Mouse (Mus musculus): ENCODE data around the gene Tmem69.

Tmem69 gene

DNA sequence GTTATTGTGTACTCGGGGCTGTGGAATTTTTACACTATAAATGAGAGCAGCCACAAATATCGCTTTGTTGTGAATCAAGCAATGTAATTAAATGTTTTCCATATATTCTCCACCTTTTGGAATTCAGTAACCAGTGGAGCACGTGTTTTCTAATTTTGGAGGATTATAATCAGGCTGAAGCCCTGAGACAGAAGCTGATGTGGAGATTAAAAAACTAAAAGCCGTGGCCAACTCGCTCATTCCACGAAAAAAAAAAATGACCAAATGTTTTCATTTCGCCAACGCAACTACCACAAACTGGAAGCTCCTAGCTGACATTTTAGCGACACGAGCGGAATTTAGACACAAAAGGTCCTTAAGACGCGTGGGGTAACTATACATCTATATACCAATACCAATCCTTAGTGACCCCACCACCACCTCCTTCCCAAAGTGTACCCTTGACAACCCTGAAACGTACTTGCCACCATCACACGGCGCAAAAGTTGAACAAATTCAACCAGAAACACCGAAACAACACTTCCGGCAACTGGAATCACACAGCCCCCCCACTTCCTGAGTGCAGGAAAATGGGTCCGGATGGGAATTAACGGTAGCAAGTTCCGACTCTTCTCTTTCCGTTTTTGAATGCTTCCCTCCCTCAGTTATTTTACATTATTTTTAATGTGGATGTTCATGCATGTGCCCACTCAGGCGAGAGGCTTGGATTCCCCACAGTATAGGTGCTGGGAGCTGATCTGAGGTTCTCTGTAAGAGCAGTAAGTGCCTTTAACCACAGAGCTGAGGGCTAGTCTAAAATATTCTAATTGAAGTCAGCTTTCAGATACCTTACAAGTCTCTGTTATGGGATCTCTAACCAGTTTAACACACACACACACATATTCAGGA, at the start of gene Tmem69:
TSS of gene Tmem69 (minus strand) at position 524 of the 888 bp plus-strand sequence.
- DNase-seq, result peak; percentile 81

- DNase-seq, result peak; percentile 93
These were observed 41.5 kb upstream of the Tmem69 start for GRCm38 (mm10) chr4:116596978-116597881.

DNA sequence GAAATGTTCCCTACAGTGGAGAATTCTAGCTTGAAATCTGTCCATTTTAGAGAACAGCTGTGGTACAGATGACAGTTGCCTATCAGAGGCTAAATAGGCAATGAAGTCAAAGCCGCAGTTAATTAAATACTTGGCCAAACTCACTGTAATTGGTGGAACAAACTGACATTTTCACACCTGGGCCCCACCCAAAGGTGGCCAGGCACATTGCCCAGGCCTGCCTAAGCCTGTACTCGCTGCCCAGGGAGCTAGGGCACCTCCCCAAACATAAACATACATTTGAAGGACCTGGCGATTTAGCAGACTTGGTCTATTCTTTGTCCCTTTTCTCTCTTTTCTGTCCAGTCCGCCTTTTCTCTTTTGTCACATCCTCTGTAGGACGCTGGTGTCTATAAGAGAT, 40.6 kb upstream of the Tmem69 start, which contains the start of gene Ccdc17:
TSS of gene Ccdc17 (plus strand) at position 276 of the 400 bp plus-strand sequence.
- DNase-seq, result no peak

DNA sequence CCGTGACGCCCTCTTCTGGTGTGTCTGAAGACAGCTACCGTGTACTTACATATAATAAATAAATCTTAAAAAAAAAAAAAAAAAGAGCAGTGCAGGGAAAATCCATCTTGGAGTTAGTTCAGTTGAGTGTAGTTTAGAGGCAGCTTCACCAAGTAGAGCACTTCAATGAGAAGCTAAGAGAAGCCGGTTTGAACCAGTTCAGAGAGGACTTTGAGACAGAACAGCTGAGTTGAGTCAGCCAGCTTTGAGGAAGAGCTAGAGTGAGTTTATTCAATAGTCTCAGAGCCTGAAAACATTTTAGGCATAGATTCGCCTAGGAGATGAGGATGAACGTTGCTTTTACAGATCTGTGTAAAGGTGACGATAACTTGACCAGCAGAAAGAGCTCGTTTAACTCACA, 40.1 kb upstream of the Tmem69 start:
- DNase-seq, result no peak

DNA sequence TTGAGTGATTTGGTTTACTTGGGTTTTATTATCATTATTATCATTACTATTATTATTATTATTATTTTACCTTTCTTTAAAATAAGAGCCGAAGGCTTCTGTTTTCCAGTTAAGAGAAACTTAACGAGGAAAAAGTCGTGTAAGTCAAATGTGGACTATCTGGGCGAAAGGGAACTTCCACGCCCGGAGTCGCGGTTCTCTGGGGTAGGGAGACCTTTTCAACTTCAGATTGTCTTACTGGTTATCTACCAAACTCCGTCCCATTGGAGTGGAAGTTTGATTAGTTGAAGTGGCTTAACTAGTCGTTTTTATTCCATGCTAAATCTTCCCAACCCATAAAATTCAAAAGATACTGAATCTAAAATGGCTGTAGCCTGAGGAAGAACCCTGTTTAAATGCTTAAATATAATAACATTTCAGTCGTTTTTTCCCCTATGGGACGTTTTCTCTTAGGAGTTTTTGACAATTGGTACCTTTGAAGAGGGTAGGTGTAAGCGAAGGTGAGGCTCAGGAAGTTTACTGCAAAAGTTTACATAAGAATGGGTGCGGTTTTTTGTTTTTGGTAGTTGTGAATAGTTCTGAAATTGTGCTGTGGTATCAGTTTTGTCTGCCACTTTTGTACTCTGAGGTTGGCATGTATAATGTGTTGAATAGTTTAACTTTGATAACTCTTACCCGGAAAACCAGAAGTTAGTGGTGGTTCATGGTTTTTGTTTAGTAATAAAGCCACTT, 2.6 kb upstream of the Tmem69 start:
- DNase-seq, result no peak

DNA sequence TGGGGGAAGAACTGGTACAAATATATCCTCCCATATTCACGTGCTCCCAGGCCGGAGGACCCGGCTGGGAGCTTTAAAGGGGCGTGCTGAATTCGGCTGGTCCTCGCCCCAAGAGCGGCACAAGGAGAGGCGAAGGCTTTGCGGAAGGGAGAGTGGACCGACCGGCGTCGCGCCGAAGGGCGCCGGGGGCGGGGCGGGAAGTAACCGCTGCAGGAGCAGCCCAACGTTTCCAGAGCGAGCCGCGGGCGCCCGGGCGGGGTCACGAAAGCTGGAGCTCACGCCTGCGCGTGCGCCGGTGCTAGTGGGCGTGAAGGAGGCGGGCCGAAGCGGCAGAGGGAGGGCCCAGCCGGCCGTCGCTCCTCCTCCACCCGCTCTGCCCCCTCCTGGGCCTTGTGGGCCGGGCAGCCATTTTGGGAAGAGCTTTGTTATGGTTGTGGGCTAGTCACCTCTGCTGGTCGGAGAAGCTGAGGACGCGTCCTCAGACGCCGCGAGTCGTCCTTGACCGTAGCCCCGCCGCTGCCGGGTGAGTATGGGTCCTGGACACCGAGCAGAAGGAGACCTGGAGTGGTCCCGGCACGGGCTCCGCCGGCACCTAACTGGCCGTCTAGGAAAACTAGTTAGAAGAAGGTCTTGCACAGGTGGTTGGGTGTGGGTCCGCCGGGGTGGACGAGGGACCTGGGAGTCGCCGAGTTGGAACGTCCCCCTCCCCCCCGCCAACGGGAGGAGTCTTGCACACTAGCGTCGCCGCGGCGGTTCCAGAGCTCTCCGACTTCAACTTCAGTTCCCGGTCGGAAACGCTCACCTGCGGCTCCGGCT, 1.8 kb upstream of the Tmem69 start, which contains the start of gene Gpbp1l1:
TSS of gene Gpbp1l1 (plus strand) at position 353 of the 816 bp plus-strand sequence.
- DNase-seq, result peak; percentile 99

DNA sequence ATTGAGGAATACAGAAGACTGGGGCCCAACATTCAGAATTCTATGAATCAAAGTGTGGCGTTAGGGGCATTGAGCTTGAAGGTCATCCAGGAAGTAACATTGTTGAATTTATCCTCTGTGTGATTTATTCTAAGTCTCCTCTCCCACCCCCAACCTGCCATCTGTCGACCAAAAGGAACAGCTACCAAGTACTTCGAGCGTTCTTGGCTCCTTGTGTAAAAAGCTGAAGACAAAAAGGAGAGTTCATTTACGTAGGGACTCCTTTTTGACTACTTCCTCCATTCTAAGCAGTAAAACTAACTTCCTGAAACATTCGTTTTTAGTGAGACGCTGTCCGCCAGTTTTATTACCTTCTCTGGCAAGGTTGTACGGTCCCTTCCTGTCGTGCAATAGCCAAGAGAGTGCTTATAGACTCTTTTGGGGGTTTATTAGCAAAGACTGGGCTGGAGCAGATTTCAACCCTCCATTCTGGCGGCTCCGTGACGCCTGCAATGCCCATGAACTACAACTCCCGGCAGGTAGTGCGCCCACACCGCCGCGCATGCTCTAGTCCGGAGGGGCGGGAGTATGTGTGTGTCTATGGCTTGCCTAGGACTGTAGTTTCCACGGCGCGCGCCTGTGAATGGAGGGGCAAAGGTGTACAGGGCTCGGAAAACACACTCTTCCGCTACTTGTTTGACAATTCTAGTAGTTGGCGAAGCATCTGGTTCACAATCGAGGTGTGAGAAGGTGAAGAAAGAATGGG, 997 bp upstream of the Tmem69 start:
- peak; percentile 97 for DNase-seq

- DNase-seq, result no peak
These were observed 2.7 kb downstream of the Tmem69 start for GRCm38 (mm10) chr4:116553035-116553434.

DNA sequence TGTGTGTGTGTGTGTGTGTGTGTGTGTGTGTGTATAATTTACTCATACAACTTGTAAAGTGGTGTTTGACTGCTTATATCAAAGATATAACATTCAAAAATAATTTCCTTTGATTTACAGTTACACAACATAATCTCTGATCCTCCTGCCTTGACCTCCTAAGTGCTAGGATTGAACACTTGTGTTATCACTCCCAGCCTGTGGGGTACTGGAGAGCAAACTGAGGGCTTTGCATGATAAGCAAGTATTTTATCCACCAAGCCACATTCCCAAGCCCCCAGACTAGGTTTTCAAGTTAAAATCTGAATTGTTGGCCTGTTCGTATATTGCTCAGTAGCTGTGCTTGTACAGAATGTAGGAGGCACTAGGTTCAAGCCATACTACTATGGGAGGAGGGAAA, 5.3 kb downstream of the Tmem69 start:
- no peak for DNase-seq

DNA sequence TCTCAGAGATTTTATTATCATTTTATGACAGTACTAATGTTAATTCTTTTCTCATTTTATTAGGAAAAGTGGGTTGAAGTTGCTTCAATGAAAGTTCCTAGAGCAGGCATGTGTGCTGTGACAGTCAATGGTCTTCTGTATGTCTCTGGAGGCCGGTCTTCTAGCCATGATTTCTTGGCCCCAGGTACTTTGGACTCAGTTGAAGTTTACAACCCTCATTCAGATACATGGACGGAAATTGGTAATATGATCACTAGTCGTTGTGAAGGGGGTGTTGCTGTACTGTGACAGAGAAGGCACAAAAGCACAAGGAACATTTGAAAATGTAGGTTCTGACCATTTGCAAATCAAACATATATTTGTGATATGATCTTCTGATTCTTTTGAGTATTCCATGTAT, 18.0 kb downstream of the Tmem69 start:
- no peak for DNase-seq

DNA sequence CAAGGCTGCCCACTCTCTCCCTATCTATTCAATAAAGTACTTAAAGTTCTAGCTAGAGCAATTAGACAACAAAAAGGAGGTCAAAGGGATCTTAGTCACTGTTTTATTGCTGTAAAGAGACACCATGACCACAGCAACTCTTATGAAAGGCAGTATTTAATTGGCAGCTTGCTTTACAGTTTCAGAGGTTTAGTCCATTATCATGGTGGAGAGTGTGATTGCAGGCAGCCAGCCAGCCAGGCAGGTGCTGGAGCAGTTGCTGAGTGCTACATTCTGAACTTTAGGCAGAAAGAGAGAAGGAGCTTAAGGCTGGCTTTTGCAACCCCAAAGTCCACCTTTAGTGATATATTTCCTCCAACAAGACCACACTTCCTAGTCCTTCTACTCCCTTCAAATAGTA, 19.4 kb downstream of the Tmem69 start:
- DNase-seq, result no peak

- DNase-seq, result no peak
These were observed 24.6 kb downstream of the Tmem69 start for GRCm38 (mm10) chr4:116531109-116531508.

DNA sequence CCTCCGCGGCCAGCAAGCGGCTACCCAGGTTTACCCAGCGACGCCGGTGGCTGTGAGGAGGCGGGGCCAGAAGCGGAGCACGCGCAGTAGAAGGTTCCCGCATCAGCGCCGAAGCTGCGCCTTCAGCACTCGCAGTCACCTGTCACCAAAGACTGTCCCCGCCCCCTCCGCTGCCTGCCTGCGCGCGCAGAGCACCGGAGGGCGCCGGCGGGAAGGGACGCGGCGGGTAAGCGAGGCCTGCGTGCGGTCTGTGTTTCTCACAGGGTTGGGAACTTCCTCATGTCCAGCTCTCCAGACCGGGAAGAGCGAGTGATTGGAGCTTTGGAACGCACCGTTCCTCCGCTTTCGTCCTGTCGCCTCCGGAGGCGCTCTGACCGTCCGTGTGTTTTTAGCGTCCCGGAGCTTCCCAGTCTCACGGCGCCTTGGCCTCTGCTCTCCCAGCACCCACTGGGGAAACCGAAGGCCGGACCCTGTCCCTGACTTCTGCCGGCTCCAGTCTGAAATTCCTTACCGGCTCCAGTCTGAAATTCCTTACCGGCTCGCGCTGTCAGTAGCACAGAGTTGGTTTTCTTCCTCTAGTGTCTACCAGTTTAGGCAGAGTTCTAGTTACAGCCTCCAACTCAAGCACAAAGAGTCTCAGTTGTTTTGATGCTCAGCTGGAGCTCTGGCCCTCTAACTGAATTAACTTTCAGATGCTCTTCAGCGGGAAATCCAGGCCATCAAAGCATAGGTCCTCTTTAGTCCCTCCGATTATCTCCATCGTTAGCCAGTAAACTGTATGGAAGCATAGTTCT, 48.1 kb downstream of the Tmem69 start, which contains the start of gene Ipp:
TSS of gene Ipp (plus strand) at position 125 of the 794 bp plus-strand sequence.
- peak; percentile 96 for DNase-seq

- DNase-seq, result no peak
These were observed 48.8 kb downstream of the Tmem69 start for GRCm38 (mm10) chr4:116506886-116507424.
